Mouse (Mus musculus): ENCODE data around the gene Dnah8. TPM values are rescaled to one million over a fixed set of nuclear protein-coding genes. Genes with fewer than 3 reads are reported as not detected.

The Dnah8 gene
- total and polyA plus RNA-seq, 2 experiments from 2014 or later: 2.1 to 4.9 TPM

DNA sequence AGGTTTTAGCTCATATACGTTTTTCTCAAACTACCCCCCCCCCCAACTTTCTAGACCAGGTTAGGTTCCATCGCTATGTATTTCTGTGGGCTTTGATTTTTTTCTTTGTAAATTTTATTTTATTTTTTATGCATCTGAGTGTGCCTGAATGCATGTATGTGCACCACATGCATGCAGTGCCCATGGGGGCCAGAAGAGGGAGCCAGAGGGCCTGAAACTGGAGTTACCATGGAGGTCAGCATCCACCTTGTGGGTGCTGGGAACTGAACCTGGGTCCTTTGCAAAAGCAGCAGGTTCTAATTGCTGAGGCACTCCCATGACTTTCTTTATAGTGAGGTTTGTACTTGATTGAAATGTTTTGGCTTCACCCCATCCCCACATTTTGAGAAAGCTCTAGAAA lies 111.3 kb downstream of the Dnah8 start:
- no peak overlapping the region for H3K4me3 ChIP-seq (ENCODE audit: low read length)
- no peaks in the 10 kb centered on the region for H3K9me3 ChIP-seq (ENCODE audit: low read length)
- peak; percentile 12; the same call in 1 of the 2 replicates for TF ChIP-seq CTCF (IDR thresholded peaks at IDR 0.05; ENCODE audit: low read depth)
- ATAC-seq: no peak
- no peak overlapping the region for H3K4me2 ChIP-seq (ENCODE audit: low read depth, low read length)
- DNase-seq (ENCODE audit: low spot score): no peak
- H3K27me3 ChIP-seq (ENCODE audit: insufficient read depth, low read length): no peaks in the 10 kb centered on the region
- WGBS: 100% methylated on average over 2 of the region's 2 CpGs
- H3K36me3 ChIP-seq (ENCODE audit: insufficient read depth, low read length): no peaks in the 10 kb centered on the region
- no peaks in the 10 kb centered on the region for H3K4me1 ChIP-seq (ENCODE audit: insufficient read depth, low read length)
- no peak overlapping the region for H3K27ac ChIP-seq
- H3K9ac ChIP-seq (replicated peaks; ENCODE audit: low read length): no peak overlapping the region

DNA sequence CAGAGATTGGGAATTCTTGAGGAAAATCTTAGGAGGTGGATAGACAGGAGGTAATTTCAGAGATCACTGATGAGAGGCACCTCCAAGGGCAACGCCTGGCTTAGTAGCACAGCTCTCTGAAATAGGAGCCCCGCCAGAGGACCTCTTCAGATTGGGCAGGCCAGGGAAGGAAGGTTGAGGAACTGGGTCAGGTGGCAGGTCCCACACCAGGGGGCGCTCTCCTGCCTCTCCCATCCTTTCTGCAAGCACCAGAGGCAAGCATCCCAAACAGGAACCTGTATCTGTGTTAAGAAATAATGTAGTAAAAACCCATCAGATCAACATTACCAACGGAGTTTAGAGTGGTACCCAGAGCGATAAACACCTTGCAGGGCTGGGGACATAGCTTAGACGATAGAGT lies 113.6 kb downstream of the Dnah8 start:
- H3K4me2 ChIP-seq (ENCODE audit: low read depth, low read length): no peak overlapping the region
- H3K9me3 ChIP-seq (ENCODE audit: low read length): no peaks in the 10 kb centered on the region
- H3K27me3 ChIP-seq (ENCODE audit: insufficient read depth, low read length): no peaks in the 10 kb centered on the region
- WGBS: 51% methylated on average over 6 of the region's 6 CpGs
- peak; percentile 62 for TF ChIP-seq CTCF (IDR thresholded peaks at IDR 0.05; ENCODE audit: low read depth)
- no peaks in the 10 kb centered on the region for H3K4me1 ChIP-seq (ENCODE audit: insufficient read depth, low read length)
- no peak overlapping the region for H3K9ac ChIP-seq (replicated peaks; ENCODE audit: low read length)
- DNase-seq (ENCODE audit: low spot score) (peak; percentile 25), ATAC-seq (no peak)
- no peak overlapping the region for H3K4me3 ChIP-seq (ENCODE audit: low read length)
- H3K27ac ChIP-seq: no peak overlapping the region
- H3K36me3 ChIP-seq (ENCODE audit: insufficient read depth, low read length): no peaks in the 10 kb centered on the region

DNA sequence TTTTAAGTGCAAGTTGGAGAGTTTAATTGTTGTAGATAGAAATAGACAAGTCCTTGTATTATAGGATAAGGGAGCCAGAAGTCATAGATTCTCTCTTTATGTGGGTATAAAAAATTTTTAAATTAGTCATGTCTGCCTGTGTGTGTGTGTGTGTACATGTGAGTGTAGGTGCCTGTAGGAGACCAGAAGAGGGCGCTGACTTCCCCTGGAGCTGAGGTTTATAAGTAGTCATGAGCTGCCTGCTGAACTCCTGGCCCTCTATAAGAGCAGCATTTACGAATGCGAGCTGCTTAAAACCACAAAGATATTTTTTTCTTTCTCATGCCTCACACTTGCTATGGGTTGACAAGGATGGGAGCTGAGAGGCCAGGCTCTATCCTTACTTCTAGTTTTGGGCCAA lies 115.6 kb downstream of the Dnah8 start:
- Histone ChIP-seq H3K4me3 (ENCODE audit: low read length) (no peak overlapping the region), H3K27ac (no peak overlapping the region), H3K4me2 (ENCODE audit: low read depth, low read length) (no peak overlapping the region), H3K9me3 (ENCODE audit: low read length) (no peaks in the 10 kb centered on the region), H3K27me3 (ENCODE audit: insufficient read depth, low read length) (no peaks in the 10 kb centered on the region), H3K36me3 (ENCODE audit: insufficient read depth, low read length) (no peaks in the 10 kb centered on the region), H3K9ac (replicated peaks; ENCODE audit: low read length) (no peak overlapping the region), H3K4me1 (ENCODE audit: insufficient read depth, low read length) (no peaks in the 10 kb centered on the region)
- no peak for TF ChIP-seq CTCF (IDR thresholded peaks at IDR 0.05; ENCODE audit: low read depth)
- DNase-seq (ENCODE audit: low spot score) (no peak), ATAC-seq (no peak)
- 89% methylated on average over 3 of the region's 3 CpGs for WGBS

DNA sequence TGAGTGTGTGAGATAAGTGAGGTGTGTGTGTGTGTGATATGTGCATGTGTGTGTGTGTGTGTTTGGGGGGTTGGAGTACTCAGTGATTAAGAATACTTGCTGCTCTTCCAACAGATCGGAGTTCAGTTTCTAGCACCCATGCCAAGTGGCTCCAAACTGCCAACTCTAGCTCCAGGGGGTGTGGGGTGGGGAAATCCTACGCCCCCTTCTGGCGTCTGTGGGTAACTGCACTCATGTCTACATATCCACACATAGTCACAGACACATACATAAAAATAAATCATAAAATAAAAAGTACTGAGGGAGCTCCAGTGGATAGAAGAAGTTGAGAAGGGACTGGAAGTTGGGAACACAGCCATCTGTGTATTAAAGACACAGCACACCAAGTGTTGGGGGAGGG lies 119.8 kb downstream of the Dnah8 start:
- Histone ChIP-seq H3K4me3 (ENCODE audit: low read length) (no peak overlapping the region), H3K9ac (replicated peaks; ENCODE audit: low read length) (no peak overlapping the region), H3K9me3 (ENCODE audit: low read length) (no peaks in the 10 kb centered on the region), H3K27ac (no peak overlapping the region), H3K4me2 (ENCODE audit: low read depth, low read length) (no peak overlapping the region), H3K4me1 (ENCODE audit: insufficient read depth, low read length) (peaks cover 4% of the 10 kb centered on the region; the same call in 1 of the 2 replicates), H3K36me3 (ENCODE audit: insufficient read depth, low read length) (no peaks in the 10 kb centered on the region), H3K27me3 (ENCODE audit: insufficient read depth, low read length) (no peaks in the 10 kb centered on the region)
- DNase-seq (ENCODE audit: low spot score): no peak
- TF ChIP-seq CTCF (IDR thresholded peaks at IDR 0.05; ENCODE audit: low read depth): peak; percentile 12
- no peak for ATAC-seq
- WGBS: 79% methylated on average over 3 of the region's 3 CpGs

DNA sequence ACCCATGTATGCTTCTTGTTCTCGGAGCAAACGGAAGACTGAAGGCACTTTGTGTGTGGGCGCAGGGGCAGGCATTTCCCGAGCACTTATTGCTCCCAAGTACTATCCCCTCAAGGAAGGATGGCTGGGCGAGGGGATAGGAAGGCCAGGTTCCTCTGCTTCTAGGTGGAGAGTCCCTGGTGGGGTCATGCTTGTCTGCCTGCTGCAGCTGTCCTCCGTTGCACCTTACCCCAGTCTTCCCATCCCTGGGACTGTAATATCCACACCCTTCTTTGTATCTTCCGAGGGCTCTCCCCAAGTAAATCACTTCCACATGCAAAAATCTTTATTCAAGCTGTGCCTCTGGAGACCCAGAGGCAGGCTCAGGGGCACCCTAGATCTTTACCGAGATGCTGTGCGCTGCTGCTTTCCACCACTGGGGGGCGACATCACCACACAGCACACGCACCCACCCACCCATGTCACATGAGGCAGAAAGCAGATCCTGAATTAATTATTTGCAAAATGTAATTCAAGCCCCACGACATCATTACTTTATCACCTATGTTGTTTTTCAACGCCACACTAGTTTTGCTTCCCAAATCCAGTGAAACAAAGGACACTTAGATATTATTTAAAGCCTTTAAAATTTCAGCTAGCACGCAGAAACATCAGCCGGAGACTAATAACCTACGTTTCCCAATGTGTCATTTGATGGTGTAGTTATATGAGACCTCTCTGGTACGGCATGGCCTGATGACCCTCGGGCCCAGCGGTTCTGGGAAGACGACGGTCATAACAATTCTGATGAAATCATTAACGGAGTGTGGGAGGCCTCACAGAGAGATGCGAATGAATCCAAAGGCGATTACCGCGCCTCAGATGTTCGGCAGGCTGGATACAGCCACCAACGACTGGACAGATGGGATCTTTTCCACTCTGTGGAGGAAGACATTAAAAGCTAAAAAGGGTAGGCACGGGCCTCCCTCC lies 122.2 kb downstream of the Dnah8 start:
- Histone ChIP-seq H3K27me3 (ENCODE audit: insufficient read depth, low read length) (no peaks in the 10 kb centered on the region), H3K9me3 (ENCODE audit: low read length) (no peaks in the 10 kb centered on the region), H3K9ac (replicated peaks; ENCODE audit: low read length) (no peak overlapping the region), H3K4me1 (ENCODE audit: insufficient read depth, low read length) (peaks cover 4% of the 10 kb centered on the region; the same call in 1 of the 2 replicates), H3K4me3 (ENCODE audit: low read length) (no peak overlapping the region), H3K36me3 (ENCODE audit: insufficient read depth, low read length) (no peaks in the 10 kb centered on the region), H3K4me2 (ENCODE audit: low read depth, low read length) (peak overlapping the region; percentile 30; the same call in 1 of the 2 replicates), H3K27ac (no peak overlapping the region)
- peak; percentile 99 for TF ChIP-seq CTCF (IDR thresholded peaks at IDR 0.05; ENCODE audit: low read depth)
- ATAC-seq (peak; percentile 70), DNase-seq (ENCODE audit: low spot score) (peak; percentile 80)
- 45% methylated on average over 29 of the region's 29 CpGs for WGBS

DNA sequence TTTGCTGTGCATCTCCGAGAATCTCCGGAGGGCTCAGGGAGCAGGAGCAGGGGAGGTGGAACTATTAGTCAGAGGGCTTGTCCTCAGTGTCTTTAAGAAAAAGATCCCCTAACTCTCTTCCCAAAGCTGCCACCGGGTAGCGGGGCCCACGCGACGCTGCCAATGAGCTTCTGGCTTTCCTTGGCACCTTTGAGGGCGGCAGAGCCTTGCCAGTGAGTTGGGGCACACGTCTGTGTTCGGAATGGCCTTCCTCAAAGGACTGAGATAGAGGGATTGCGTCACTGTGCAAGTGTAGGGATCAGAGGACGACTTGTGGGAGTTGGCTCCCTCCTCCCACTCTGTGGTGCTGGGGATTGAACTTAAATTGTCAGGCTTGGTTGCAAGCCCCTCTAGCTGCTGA lies 125.2 kb downstream of the Dnah8 start:
- Histone ChIP-seq H3K4me1 (ENCODE audit: insufficient read depth, low read length) (peaks cover 4% of the 10 kb centered on the region; the same call in 1 of the 2 replicates), H3K4me2 (ENCODE audit: low read depth, low read length) (no peak overlapping the region), H3K27ac (no peak overlapping the region), H3K36me3 (ENCODE audit: insufficient read depth, low read length) (no peaks in the 10 kb centered on the region), H3K9me3 (ENCODE audit: low read length) (no peaks in the 10 kb centered on the region), H3K9ac (replicated peaks; ENCODE audit: low read length) (no peak overlapping the region), H3K4me3 (ENCODE audit: low read length) (no peak overlapping the region), H3K27me3 (ENCODE audit: insufficient read depth, low read length) (no peaks in the 10 kb centered on the region)
- no peak for ATAC-seq
- 88% methylated on average over 12 of the region's 12 CpGs for WGBS
- no peak for DNase-seq (ENCODE audit: low spot score)
- no peak for TF ChIP-seq CTCF (IDR thresholded peaks at IDR 0.05; ENCODE audit: low read depth)

DNA sequence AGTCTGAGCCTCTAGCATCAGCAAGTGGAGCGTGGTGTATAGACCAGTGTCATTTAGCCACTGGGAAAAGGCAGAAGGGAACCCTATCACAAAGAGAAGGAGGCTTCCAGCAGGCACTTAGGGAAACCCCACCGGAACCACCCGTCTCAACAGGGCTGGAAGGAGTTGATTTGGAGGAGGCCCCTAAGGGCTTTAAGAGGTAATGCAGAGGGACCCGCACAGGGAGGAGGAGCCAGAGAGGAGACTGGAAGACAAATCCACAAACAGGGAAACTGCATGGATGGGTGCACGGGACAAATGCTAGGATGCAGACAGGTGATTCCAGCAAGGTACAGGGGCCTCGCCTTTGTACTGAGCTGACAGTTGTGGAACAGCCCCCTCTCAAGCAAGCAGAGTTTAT lies 126.1 kb downstream of the Dnah8 start:
- ATAC-seq (no peak), DNase-seq (ENCODE audit: low spot score) (no peak)
- TF ChIP-seq CTCF (IDR thresholded peaks at IDR 0.05; ENCODE audit: low read depth): no peak
- WGBS: 51% methylated on average over 6 of the region's 6 CpGs
- Histone ChIP-seq H3K4me2 (ENCODE audit: low read depth, low read length) (no peak overlapping the region), H3K9me3 (ENCODE audit: low read length) (no peaks in the 10 kb centered on the region), H3K27me3 (ENCODE audit: insufficient read depth, low read length) (no peaks in the 10 kb centered on the region), H3K27ac (no peak overlapping the region), H3K9ac (replicated peaks; ENCODE audit: low read length) (no peak overlapping the region), H3K4me3 (ENCODE audit: low read length) (no peak overlapping the region), H3K36me3 (ENCODE audit: insufficient read depth, low read length) (no peaks in the 10 kb centered on the region), H3K4me1 (ENCODE audit: insufficient read depth, low read length) (peaks cover 4% of the 10 kb centered on the region; the same call in 1 of the 2 replicates)
